Mouse (Mus musculus) embryonic facial prominence, embryonic 13.5 days (tissue): ENCODE measurements around the gene Tmem238l. TPM values are rescaled to one million over a fixed set of nuclear protein-coding genes. Genes with fewer than 3 reads are reported as not detected.
A peak's percentile ranks its signal among the peaks of the same experiment; 100 is the strongest.

Experiments used
- ATAC-seq: fragments of 200-750 bp; cut with Nextera tagmentation; 2 replicates; pipeline ENCODE4 v1.8.0; 2017; ENCODE audit warnings: low read depth; ENCODE audit not compliant: insufficient number of reproducible peaks, insufficient read depth, low FRiP score, low TSS enrichment
- H3K27ac ChIP-seq: fragments of 300-500 bp; sonication (generic); 2 replicates; pipeline ENCODE4 v1.5.1; 2015; ENCODE audit warnings: moderate library complexity, mild to moderate bottlenecking, inconsistent platforms
- H3K27me3 ChIP-seq: fragments of 300-500 bp; sonication (generic); 2 replicates; pipeline ENCODE4 v1.6.1; 2015; ENCODE audit warnings: mild to moderate bottlenecking, inconsistent platforms
- H3K36me3 ChIP-seq: fragments of 300-500 bp; sonication (generic); 2 replicates; pipeline ENCODE4 v1.6.1; 2015; ENCODE audit warnings: mild to moderate bottlenecking, inconsistent platforms
- H3K4me1 ChIP-seq: fragments of 300-500 bp; sonication (generic); 2 replicates; pipeline ENCODE4 v1.6.1; 2015; ENCODE audit warnings: inconsistent platforms
- H3K4me2 ChIP-seq: fragments of 300-500 bp; sonication (generic); 2 replicates; pipeline ENCODE4 v1.6.1; 2015; ENCODE audit warnings: moderate library complexity, mild to moderate bottlenecking, inconsistent platforms
- H3K4me3 ChIP-seq: fragments of 300-500 bp; sonication (generic); 2 replicates; pipeline ENCODE4 v1.5.1; 2015; ENCODE audit warnings: mild to moderate bottlenecking, inconsistent platforms
- H3K9ac ChIP-seq: fragments of 300-500 bp; sonication (generic); 2 replicates; pipeline ENCODE4 v1.6.1; 2015; ENCODE audit warnings: mild to moderate bottlenecking, inconsistent platforms
- H3K9me3 ChIP-seq: fragments of 300-500 bp; sonication (generic); 2 replicates; pipeline ENCODE4 v1.6.1; 2016; ENCODE audit warnings: inconsistent platforms
- WGBS: fragments of 180-500 bp; shearing (Covaris S2); methylation state at CpG from one replicate; pipeline ENCODE4 v1.1.7; 2015; ENCODE audit warnings: mixed read lengths; 5-methylcytosine and 5-hydroxymethylcytosine counted together
- polyA plus RNA-seq: library from polyadenylated mRNA; unstranded; fragments of >200 nt; fragmentation: Nextera tagmentation; extraction: Ambion mirVana; gene quantifications from 2 replicates; pipeline ENCODE4 v1.2.1, GENCODE M21; 2015

Gene Tmem238l
- polyA plus RNA-seq = not detected in 2 replicates

- Histone ChIP-seq H3K9ac (no peak within 1 kb of the TSS), H3K4me1 (no peaks in the 10 kb centered on the region), H3K27me3 (no peaks in the 10 kb centered on the region), H3K4me3 (no peak within 1 kb of the TSS), H3K4me2 (no peak within 1 kb of the TSS), H3K36me3 (no peaks in the 10 kb centered on the region), H3K9me3 (no peaks in the 10 kb centered on the region), H3K27ac (no peak within 1 kb of the TSS)
- ATAC-seq = no peak
- 80% methylated on average over 9 of the region's 9 CpGs for WGBS
Measured at GRCm38 (mm10) chr11:66956303-66956702, at the start of gene Tmem238l. Tmem238l (plus strand) TSS chr11:66956638.

- Histone ChIP-seq H3K36me3 (no peaks in the 10 kb centered on the region), H3K27me3 (no peaks in the 10 kb centered on the region), H3K4me3 (no peak within 1 kb of the TSS), H3K9me3 (no peaks in the 10 kb centered on the region), H3K4me1 (no peaks in the 10 kb centered on the region), H3K27ac (no peak within 1 kb of the TSS), H3K4me2 (no peak within 1 kb of the TSS), H3K9ac (no peak within 1 kb of the TSS)
- no peak for ATAC-seq
- WGBS = 41% methylated on average over 10 of the region's 10 CpGs
Measured at GRCm38 (mm10) chr11:66911811-66912210, 44.6 kb upstream of the Tmem238l start, which contains the start of gene Pirt. Pirt (plus strand) TSS chr11:66911981.

GRCm38 (mm10) chr11:66912531-66913458 lies 43.6 kb upstream of the Tmem238l start:
- 49% methylated on average over 17 of the region's 17 CpGs for WGBS
- H3K4me1 ChIP-seq = no peaks in the 10 kb centered on the region

GRCm38 (mm10) chr11:66914249-66914648 lies 42.2 kb upstream of the Tmem238l start:
- WGBS = 29% methylated on average over 3 of the region's 3 CpGs
- H3K9ac ChIP-seq = no peak overlapping the region
- H3K9me3 ChIP-seq = no peaks in the 10 kb centered on the region
- no peaks in the 10 kb centered on the region for H3K36me3 ChIP-seq
- H3K27ac ChIP-seq = no peak overlapping the region
- H3K27me3 ChIP-seq = no peaks in the 10 kb centered on the region
- ATAC-seq = no peak
- no peaks in the 10 kb centered on the region for H3K4me1 ChIP-seq
- H3K4me2 ChIP-seq = no peak overlapping the region
- no peak overlapping the region for H3K4me3 ChIP-seq

More at GRCm38 (mm10) chr11:66912531-66913458, 43.6 kb upstream of the Tmem238l start:
- no peak overlapping the region for H3K4me3 ChIP-seq
- H3K36me3 ChIP-seq = no peaks in the 10 kb centered on the region
- no peak overlapping the region for H3K9ac ChIP-seq
- no peak overlapping the region for H3K27ac ChIP-seq
- H3K9me3 ChIP-seq = no peaks in the 10 kb centered on the region
- H3K4me2 ChIP-seq = no peak overlapping the region
- no peaks in the 10 kb centered on the region for H3K27me3 ChIP-seq
- ATAC-seq = peak; percentile 52; the same call in 1 of the 2 replicates

- no peak for ATAC-seq
- 26% methylated on average over 2 of the region's 2 CpGs for WGBS
- Histone ChIP-seq H3K4me1 (0 out of 2 replicates have a peak, but pooled peaks cover 11% of the 10 kb centered on the region), H3K27me3 (no peaks in the 10 kb centered on the region; the same call in 1 of the 2 replicates), H3K27ac (no peak overlapping the region), H3K9me3 (no peaks in the 10 kb centered on the region), H3K4me3 (no peak overlapping the region), H3K36me3 (no peaks in the 10 kb centered on the region), H3K9ac (no peak overlapping the region), H3K4me2 (no peak overlapping the region)
Measured at GRCm38 (mm10) chr11:66920012-66920411, 36.4 kb upstream of the Tmem238l start.

GRCm38 (mm10) chr11:66924095-66924823 lies 32.2 kb upstream of the Tmem238l start:
- Histone ChIP-seq H3K4me3 (no peak overlapping the region), H3K4me2 (no peak overlapping the region), H3K27me3 (no peaks in the 10 kb centered on the region; the same call in 1 of the 2 replicates), H3K9me3 (no peaks in the 10 kb centered on the region), H3K9ac (no peak overlapping the region), H3K27ac (no peak overlapping the region), H3K36me3 (no peaks in the 10 kb centered on the region), H3K4me1 (0 out of 2 replicates have a peak, but pooled peaks cover 11% of the 10 kb centered on the region)
- WGBS = 74% methylated on average over 11 of the region's 11 CpGs
- no peak for ATAC-seq

GRCm38 (mm10) chr11:66928311-66928710 lies 28.1 kb upstream of the Tmem238l start:
- no peak overlapping the region for H3K4me2 ChIP-seq
- H3K9me3 ChIP-seq = no peaks in the 10 kb centered on the region
- H3K9ac ChIP-seq = no peak overlapping the region
- 69% methylated on average over 3 of the region's 3 CpGs for WGBS
- no peak overlapping the region for H3K4me3 ChIP-seq
- H3K27me3 ChIP-seq = no peaks in the 10 kb centered on the region; the same call in 1 of the 2 replicates
- H3K4me1 ChIP-seq = 0 out of 2 replicates have a peak, but pooled peaks cover 2% of the 10 kb centered on the region
- no peak overlapping the region for H3K27ac ChIP-seq
- H3K36me3 ChIP-seq = no peaks in the 10 kb centered on the region
- no peak for ATAC-seq

- H3K27me3 ChIP-seq = no peaks in the 10 kb centered on the region; the same call in 1 of the 2 replicates
- no peak overlapping the region for H3K4me2 ChIP-seq
- no peaks in the 10 kb centered on the region for H3K4me1 ChIP-seq
- H3K4me3 ChIP-seq = no peak overlapping the region
- no peak overlapping the region for H3K27ac ChIP-seq
- H3K9ac ChIP-seq = no peak overlapping the region
- H3K9me3 ChIP-seq = no peaks in the 10 kb centered on the region
- ATAC-seq = no peak
- no peaks in the 10 kb centered on the region for H3K36me3 ChIP-seq
- WGBS = 80% methylated on average over 9 of the region's 9 CpGs
Measured at GRCm38 (mm10) chr11:66932827-66933599, 23.4 kb upstream of the Tmem238l start.

- no peak overlapping the region for H3K4me3 ChIP-seq
- no peaks in the 10 kb centered on the region for H3K4me1 ChIP-seq
- 77% methylated on average over 7 of the region's 7 CpGs for WGBS
- H3K9me3 ChIP-seq = no peaks in the 10 kb centered on the region
- H3K36me3 ChIP-seq = no peaks in the 10 kb centered on the region
- H3K27me3 ChIP-seq = no peaks in the 10 kb centered on the region; the same call in 1 of the 2 replicates
- H3K9ac ChIP-seq = no peak overlapping the region
- ATAC-seq = no peak
- no peak overlapping the region for H3K27ac ChIP-seq
- no peak overlapping the region for H3K4me2 ChIP-seq
Measured at GRCm38 (mm10) chr11:66934428-66935173, 21.8 kb upstream of the Tmem238l start.

- no peaks in the 10 kb centered on the region for H3K36me3 ChIP-seq
- H3K9me3 ChIP-seq = no peaks in the 10 kb centered on the region
- WGBS = 87% methylated on average over 5 of the region's 5 CpGs
- no peak overlapping the region for H3K9ac ChIP-seq
- H3K4me3 ChIP-seq = no peak overlapping the region
- H3K27ac ChIP-seq = no peak overlapping the region
- ATAC-seq = no peak
- no peak overlapping the region for H3K4me2 ChIP-seq
- no peaks in the 10 kb centered on the region for H3K27me3 ChIP-seq
- H3K4me1 ChIP-seq = no peaks in the 10 kb centered on the region
Measured at GRCm38 (mm10) chr11:66942011-66942410, 14.4 kb upstream of the Tmem238l start.
